Mouse (Mus musculus) G1E (cell line): Measurements from ENCODE around the gene Fam169b. TPM values are rescaled to one million over a fixed set of nuclear protein-coding genes. Genes with fewer than 3 reads are reported as not detected.

Experiments used
- ATAC-seq: 2 replicates; pipeline ENCODE4 v1.8.0; 2016; ENCODE audit warnings: mild to moderate bottlenecking; ENCODE audit not compliant: insufficient number of reproducible peaks, poor library complexity, low FRiP score, severe bottlenecking; ENCODE audit errors: extremely low read depth
- DNase-seq: peaks from one replicate; pipeline ENCODE4 v3.0.0; 2012; ENCODE audit warnings: low spot score
- H3K27me3 ChIP-seq: 2 replicates; pipeline ENCODE4 v1.6.1; 2012; ENCODE audit warnings: mild to moderate bottlenecking, low read length, inconsistent platforms; ENCODE audit not compliant: insufficient read depth
- H3K36me3 ChIP-seq: replicated peaks from 2 replicates; pipeline ENCODE3; 2012; ENCODE audit warnings: mild to moderate bottlenecking, inconsistent platforms
- H3K4me1 ChIP-seq: 2 replicates; pipeline ENCODE4 v1.6.1; 2012; ENCODE audit warnings: low read depth, low read length, inconsistent platforms, mixed read lengths; ENCODE audit not compliant: insufficient read depth
- H3K4me3 ChIP-seq: 2 replicates; pipeline ENCODE4 v1.5.1; 2012; ENCODE audit warnings: low read depth, mild to moderate bottlenecking, inconsistent platforms, low read length, moderate library complexity, mixed read lengths
- H3K9me3 ChIP-seq: replicated peaks from 2 replicates; pipeline ENCODE4 v1.6.1; 2012; ENCODE audit warnings: inconsistent platforms
- CTCF ChIP-seq: IDR thresholded peaks from 2 replicates; pipeline ENCODE4 v1.5.1; 2012; ENCODE audit warnings: low read depth, low read length, inconsistent platforms, mixed read lengths
- GATA1 ChIP-seq: IDR thresholded peaks from 2 replicates; pipeline ENCODE4 v1.6.1; 2012; ENCODE audit warnings: borderline replicate concordance, low read length, inconsistent platforms, mixed read lengths
- GATA2 ChIP-seq: IDR thresholded peaks from 2 replicates; pipeline ENCODE4 v1.6.1; 2012; ENCODE audit warnings: low read depth, low read length, inconsistent platforms, borderline replicate concordance
- POLR2AphosphoS5 ChIP-seq: IDR thresholded peaks from 2 replicates; pipeline ENCODE4 v1.6.1; 2012; ENCODE audit warnings: low read depth, low read length, inconsistent platforms; ENCODE audit not compliant: insufficient replicate concordance
- TAL1 ChIP-seq: conservative IDR thresholded peaks from 2 replicates; pipeline ENCODE4 v1.6.1; 2012; ENCODE audit warnings: low read depth, low read length, inconsistent platforms, mixed read lengths
- polyA plus RNA-seq: library from polyadenylated mRNA; stranded (reverse); fragments of >175 nt; gene quantifications from 2 replicates; pipeline ENCODE4 v1.2.3, GENCODE M21; 2012
- total RNA-seq, 2 experiments: library from RNA; stranded (forward) in 1 of 2; stranded (reverse) in 1 of 2; fragments of 200-1000 nt in 1 of 2; fragments of >200 nt in 1 of 2; fragmentation: Nextera tagmentation in 1 of 2; gene quantifications; 2 replicates each; pipeline ENCODE4 v1.2.3; 2014 to 2017

Fam169b gene
- total and polyA plus RNA-seq, 3 experiments = 0.16 TPM; not detected in 2

DNA sequence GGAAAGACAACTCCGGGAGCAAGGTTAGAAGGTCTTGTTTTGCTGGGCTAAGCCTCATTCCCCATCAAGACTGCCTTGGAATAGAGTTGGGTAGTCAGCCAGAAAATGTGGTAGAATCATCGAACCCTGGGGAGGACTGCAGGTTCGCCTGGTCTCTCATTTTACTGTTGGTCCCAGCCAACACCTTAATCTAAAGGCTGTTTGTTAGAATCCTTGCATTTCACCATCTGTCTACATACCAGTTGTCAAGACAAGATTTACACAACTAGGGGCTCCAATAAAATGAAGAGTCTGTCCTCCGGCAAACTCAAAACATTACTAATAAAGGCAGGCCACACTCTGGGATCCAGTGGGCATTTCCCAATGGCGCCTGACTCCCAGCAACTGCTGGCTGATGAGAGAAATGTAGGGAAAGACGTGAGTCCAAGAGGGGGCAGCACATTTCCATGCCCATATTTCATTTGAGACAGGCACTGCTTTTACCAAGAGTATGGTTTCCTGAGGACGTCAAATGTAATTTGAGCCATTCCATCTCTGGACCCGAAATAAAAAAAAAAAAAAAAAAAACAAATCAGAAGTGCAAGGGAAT lies 10.9 kb upstream of the Fam169b start:
- H3K9me3 ChIP-seq = peaks cover 5% of the 10 kb centered on the region; the same call in 1 of the 2 replicates
- no peaks in the 10 kb centered on the region for H3K4me1 ChIP-seq
- H3K4me3 ChIP-seq = no peak overlapping the region
- peaks cover 18% of the 10 kb centered on the region for H3K27me3 ChIP-seq
- TF ChIP-seq GATA1 (no peak), TAL1 (no peak), GATA2 (no peak), POLR2AphosphoS5 (no peak), CTCF (no peak)
- no peak for ATAC-seq
- H3K36me3 ChIP-seq = no peaks in the 10 kb centered on the region
- DNase-seq = no peak

DNA sequence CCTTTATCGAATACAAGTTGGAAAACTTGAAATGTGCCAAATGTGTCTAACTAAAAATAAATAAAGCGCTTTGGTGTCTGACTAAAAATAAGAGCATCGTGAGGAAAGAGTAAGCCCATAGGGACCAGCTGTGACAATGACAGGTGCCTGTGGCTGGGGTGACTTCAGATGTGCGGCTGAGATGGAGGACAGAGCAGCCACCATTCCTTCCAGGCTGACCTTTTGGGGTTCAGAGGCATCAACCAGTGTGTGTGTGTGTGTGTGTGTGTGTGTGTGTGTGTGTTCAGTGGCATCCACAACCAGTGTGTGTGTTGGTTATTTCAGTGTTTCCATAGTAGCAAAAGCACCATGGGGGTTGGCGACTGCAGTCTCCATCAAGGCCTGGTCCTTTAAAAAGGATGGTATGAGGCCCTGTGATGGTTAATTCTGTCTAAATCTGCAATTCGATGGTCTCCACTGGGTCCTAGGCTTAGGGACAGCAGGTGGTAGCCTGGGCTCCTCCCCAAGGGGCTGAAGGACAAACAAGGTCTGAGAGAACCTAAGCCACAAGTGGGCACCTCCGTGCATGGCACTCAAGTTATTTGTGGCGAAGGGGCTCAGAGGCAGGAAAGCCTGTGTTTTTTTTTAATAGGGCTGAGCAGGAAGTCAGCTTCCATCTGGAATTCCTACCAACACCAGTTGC lies 10.2 kb upstream of the Fam169b start:
- ATAC-seq (no peak), DNase-seq (no peak)
- Histone ChIP-seq H3K4me1 (no peaks in the 10 kb centered on the region), H3K4me3 (no peak overlapping the region), H3K27me3 (peaks cover 15% of the 10 kb centered on the region), H3K9me3 (peaks cover 5% of the 10 kb centered on the region; the same call in 1 of the 2 replicates), H3K36me3 (no peaks in the 10 kb centered on the region)
- TF ChIP-seq CTCF (no peak), TAL1 (no peak), GATA2 (no peak), POLR2AphosphoS5 (no peak), GATA1 (no peak)

DNA sequence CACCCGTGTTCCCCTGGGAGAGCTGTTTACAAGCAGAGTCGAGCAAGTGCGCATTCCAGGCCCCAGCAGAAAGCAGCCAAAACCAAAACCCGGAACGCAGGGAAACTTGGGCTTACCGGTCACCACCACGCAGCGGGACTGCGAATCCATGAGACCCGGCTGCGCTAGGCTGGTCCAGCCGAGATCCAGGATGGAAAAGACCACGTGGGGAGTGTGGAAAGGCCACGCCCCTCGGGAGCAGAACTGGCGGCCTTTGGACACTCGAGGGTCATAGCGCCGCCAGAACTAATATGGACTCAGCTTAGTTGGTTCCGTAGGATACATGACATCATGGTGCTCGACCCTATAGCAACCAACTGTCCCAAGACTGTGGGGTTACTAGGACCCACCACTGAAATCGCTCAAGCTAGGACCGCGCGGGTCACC lies 9.6 kb upstream of the Fam169b start, which contains the start of gene Pgpep1l:
Pgpep1l (minus strand) TSS at position 206 of the 426 bp plus-strand sequence.
- peaks cover 2% of the 10 kb centered on the region; the same call in 1 of the 2 replicates for H3K9me3 ChIP-seq
- H3K4me1 ChIP-seq = no peaks in the 10 kb centered on the region
- no peak for TF ChIP-seq POLR2AphosphoS5
- no peak for TF ChIP-seq GATA1
- no peak for TF ChIP-seq TAL1
- TF ChIP-seq GATA2 = no peak
- no peak for TF ChIP-seq CTCF
- DNase-seq = no peak
- H3K4me3 ChIP-seq = no peak within 1 kb of the TSS
- H3K27me3 ChIP-seq = peaks cover 14% of the 10 kb centered on the region
- no peaks in the 10 kb centered on the region for H3K36me3 ChIP-seq
- no peak for ATAC-seq

DNA sequence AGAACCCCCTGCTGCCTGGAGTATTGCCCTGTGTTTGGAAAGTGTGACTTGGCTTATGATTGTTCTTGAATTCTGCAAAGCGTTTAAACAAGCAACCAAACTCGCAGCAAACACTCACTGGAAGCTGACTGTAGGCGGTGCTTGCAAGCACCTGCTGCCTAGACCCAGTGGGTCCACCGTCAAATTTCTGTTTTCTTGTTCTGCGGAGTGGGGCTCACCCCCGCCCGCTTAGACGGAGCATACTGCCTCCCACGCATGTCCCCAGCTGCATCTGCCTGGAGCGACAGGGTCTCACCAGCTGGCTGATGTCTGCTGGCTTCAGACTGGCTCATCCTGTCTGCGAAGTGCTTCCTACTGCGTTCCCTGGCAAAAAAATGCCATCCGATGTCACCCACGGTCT lies 9.1 kb upstream of the Fam169b start:
- no peak for TF ChIP-seq GATA2
- TF ChIP-seq CTCF = no peak
- no peak for TF ChIP-seq TAL1
- TF ChIP-seq POLR2AphosphoS5 = no peak
- no peak for TF ChIP-seq GATA1
- ATAC-seq = no peak

GRCm38 (mm10) chr7:68265391-68265790 lies 8.2 kb upstream of the Fam169b start:
- no peaks in the 10 kb centered on the region for H3K36me3 ChIP-seq
- peaks cover 14% of the 10 kb centered on the region for H3K27me3 ChIP-seq
- no peak for ATAC-seq
- TF ChIP-seq POLR2AphosphoS5 = no peak
- TF ChIP-seq CTCF = no peak
- TF ChIP-seq GATA1 = no peak
- no peak for TF ChIP-seq TAL1
- no peak for TF ChIP-seq GATA2
- no peaks in the 10 kb centered on the region for H3K4me1 ChIP-seq
- no peak overlapping the region for H3K4me3 ChIP-seq
- no peak for DNase-seq
- H3K9me3 ChIP-seq = peaks cover 2% of the 10 kb centered on the region; the same call in 1 of the 2 replicates

More for the DNA sequence above, 9.1 kb upstream of the Fam169b start:
- H3K4me1 ChIP-seq = no peaks in the 10 kb centered on the region
- peaks cover 14% of the 10 kb centered on the region for H3K27me3 ChIP-seq
- no peak for DNase-seq
- H3K36me3 ChIP-seq = no peaks in the 10 kb centered on the region
- peaks cover 2% of the 10 kb centered on the region; the same call in 1 of the 2 replicates for H3K9me3 ChIP-seq
- H3K4me3 ChIP-seq = no peak overlapping the region

- Histone ChIP-seq H3K4me3 (no peak overlapping the region), H3K4me1 (no peaks in the 10 kb centered on the region), H3K36me3 (no peaks in the 10 kb centered on the region), H3K27me3 (peaks cover 14% of the 10 kb centered on the region), H3K9me3 (peaks cover 2% of the 10 kb centered on the region; the same call in 1 of the 2 replicates)
- TF ChIP-seq GATA2 (no peak), CTCF (no peak), GATA1 (no peak), TAL1 (no peak), POLR2AphosphoS5 (no peak)
- ATAC-seq = no peak
- no peak for DNase-seq
Measured at GRCm38 (mm10) chr7:68266691-68267090, 6.9 kb upstream of the Fam169b start.
